Mouse (Mus musculus): ENCODE data around the gene Tex22.

The Tex22 gene

GRCm38 (mm10) chr12:113103846-113104451 is 29.6 kb downstream of the Tex22 start:
- DNase-seq, result no peak

GRCm38 (mm10) chr12:113106386-113106785 is 32.1 kb downstream of the Tex22 start:
- no peak for DNase-seq

DNA sequence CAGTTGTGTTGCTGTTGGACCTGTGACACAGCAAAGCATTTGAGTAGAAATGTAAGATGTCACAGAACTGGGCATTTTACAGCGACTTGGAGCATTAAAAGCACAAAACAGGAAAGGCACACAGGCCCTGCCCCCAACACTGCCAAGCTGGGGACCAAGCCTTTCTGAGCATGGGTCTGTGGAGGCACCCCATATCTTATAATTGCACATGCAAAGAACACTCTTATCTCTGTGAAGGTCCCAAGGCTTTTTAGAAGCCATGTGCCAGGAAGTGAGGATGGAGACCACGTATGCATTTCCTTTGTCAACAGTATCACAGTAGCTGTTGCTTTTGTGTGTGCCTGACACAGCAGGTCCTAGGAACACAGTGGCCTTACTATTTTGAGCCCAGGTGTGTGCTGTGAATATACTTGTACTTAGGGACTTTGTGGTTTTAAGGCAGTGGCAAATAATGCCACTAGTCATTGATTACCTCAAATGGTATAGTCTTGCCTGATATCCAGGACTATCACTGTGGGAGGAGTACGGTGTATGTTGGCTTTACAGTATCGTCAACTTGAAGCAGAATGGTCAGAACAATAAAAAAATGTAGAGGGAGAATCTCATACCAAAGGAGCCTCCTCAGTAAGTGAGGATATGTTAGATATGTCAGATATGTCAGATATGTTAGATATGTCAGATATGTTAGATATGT is 33.3 kb downstream of the Tex22 start:
- DNase-seq, result no peak

- DNase-seq, result no peak
These were observed 34.4 kb downstream of the Tex22 start for GRCm38 (mm10) chr12:113108528-113109283.

GRCm38 (mm10) chr12:113109801-113110200 is 35.5 kb downstream of the Tex22 start:
- DNase-seq, result no peak

DNA sequence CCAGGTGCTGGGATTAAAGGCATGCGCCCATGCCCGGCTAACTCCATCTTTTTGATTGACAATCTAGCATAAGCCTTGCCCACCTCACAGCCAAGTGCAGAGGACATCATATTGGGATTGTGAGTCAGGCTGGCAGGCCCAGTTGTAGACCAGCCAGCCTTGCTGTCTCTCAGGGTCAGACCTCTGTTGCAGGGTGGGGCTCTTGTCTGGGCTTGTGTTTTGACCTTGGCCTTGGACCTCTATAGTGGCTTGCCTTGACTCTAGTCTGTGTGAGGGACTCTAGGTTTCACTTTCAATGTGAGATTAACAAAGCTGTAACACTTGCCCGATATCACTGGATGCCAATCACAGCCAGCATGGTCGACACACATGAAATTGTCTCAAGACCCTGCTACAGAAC is 39.8 kb downstream of the Tex22 start:
- no peak for DNase-seq

DNA sequence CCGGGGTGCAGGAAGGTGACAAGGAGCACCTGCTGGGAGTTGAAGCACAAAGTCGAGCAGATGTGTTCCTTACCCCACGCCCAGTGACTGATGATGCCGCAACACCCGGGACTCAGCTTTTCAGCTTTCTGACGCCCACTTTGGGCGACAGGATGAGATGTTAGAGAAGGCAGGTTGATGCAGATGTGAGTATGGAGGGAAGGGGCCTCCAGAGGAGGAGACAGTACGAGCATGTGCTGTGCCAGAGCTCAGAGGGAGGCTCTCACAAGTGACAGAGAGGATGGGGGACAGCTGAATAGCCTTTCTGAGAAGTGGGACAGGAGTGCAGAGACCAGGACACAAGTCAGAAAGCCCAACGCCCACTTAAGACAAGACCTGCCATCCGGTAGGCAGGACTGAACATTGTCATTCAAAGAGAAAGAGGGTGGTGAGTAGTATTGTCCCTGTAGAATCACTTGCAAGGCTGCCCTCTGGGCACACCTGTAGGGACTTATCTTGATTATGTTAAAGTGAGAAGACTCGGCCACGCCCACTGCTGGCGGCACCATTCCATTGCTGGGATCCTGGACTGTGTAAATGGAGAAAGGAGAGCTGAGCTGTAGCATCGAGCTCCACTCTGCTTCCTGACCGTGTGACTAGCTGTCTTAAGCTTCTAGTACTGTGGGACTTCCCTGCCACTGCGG is 40.7 kb downstream of the Tex22 start:
- DNase-seq, result no peak

DNA sequence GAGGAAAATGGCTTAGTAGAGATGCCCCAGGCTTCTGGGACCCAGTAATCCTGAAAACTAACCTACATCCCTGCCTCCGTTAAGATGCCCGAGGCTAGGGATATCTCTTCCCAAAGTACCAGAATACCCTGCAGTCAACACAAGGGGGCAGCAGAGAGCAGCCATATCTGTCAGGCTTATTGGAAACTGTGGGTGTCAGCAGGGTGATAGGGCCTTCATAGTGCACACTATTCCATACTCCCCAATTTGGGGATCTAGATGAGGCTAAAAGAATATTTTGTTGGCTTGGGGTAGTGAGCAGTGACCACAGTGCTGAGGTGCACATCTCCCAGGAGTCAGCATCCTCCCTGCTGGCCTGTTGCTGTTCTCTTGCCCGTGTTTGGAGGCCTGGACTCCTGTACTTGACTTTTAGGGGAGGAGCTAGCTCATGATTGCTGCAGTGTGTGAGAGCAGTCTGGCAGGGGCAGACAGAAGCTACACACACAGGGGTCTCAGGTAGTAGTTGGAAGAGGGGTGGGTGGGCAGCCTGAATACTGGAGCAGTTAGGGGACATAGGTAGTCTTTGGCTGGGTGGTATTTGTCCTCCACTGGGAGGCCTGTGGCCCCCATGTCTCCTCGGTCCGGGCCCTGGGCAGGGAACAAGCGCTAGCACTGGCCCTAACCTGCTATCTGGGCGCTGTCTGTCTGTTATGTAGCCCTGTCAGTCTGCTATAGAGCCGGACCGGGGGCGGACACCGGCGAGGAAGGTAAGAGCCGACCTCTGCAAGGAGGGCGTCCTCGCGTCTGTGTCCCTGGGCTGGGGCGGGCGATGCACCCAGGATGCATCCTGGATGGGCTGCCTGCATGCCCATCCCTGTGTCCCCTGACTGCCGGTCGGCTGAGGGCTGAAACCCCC is 45.5 kb downstream of the Tex22 start:
- DNase-seq, result peak; percentile 74

DNA sequence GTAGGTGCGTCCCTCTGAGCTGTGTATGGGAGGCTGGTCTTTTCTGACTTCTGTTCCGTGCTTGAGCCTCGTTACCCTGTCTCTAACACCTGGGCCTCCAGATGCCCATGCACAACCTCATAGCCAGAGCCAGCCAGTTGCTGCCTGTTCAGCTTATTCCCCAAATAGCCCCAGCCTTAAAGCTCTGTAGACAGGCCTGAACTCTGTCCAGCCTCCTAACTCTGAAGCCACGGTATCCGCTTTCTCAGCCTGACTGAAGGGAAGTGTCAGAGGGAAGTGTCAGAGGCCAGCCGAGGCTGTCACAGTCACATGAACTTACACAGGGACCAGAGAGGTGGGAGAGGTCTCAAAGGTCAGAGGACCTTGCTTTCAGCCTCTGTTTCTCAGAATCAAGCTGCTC is 50.4 kb downstream of the Tex22 start:
- no peak for DNase-seq

DNA sequence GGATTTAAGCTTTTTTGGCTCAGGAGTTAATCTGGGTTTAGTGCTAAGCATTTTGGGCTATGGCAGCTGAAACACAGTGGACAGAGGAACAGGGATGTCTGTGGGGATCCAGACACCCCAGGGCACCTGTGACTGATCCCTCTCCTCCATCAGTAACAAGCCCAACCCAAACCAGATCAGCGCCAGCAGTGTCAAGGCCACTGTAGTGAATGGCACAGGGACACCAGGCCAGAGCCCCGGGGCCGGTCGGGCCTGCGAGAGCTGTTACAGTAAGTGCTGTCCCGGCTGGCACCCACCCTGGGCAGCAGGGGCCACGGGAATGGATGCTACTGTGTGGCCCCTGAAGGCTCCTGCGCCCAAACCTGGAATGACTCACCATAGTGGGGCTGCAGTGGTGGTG is 56.4 kb downstream of the Tex22 start:
- DNase-seq, result no peak

DNA sequence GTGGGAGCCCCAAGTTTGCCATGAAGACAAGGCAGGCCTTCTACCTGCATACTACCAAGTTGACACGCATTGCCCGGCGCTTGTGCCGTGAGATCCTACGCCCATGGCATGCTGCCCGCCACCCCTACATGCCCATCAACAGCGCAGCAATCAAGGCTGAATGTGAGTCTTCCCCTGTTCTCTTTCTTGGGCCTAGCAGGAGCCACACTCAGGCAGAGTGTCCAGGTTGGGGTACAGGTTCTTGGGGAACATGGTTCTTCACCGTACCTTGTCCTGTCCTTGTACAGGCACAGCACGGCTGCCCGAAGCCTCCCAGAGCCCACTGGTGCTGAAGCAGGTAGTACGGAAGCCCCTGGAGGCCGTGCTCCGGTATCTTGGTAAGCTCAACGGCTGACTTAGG is 57.3 kb downstream of the Tex22 start:
- no peak for DNase-seq

GRCm38 (mm10) chr12:113132567-113132966 is 58.3 kb downstream of the Tex22 start:
- no peak for DNase-seq

DNA sequence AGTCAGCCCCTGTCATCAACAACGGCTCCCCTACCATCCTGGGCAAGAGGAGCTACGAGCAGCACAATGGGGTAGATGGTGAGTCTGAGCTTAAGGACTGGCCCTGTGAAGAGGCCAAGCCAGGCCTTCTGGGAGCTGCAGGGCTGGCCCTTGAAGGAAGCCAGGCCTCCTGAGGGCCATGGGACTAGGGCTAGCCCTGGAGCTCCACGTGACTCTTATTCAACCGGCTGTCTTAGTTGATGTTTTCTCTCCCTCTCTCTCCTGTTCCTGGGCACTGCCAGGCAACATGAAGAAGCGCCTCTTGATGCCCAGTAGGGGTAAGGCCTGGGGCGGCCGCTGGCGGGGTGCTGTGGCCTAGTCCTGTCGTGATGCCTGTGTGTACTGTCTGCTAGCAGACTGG is 59.0 kb downstream of the Tex22 start:
- no peak for DNase-seq

- DNase-seq, result no peak
These were observed 59.6 kb downstream of the Tex22 start for GRCm38 (mm10) chr12:113133861-113134403.

DNA sequence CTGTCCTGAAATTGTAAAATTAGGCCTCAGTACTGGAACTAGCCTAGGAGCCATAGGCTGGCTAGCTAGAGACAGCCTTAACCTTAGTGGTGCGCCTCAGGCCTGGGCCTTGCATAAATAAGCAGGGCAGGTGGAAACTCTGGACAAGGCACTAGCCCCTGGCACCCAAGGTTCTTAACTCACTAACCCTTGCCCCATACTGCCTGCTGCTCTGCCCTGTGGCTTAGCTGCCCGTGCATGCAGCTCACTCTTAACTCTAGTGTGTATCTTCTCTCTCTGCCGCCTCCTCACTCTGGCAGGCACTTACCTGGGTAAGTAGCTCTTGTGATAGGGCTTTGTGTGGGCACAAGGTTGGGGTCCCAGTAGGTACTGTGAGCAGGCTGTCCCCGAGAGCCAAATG is 60.2 kb downstream of the Tex22 start:
- no peak for DNase-seq

GRCm38 (mm10) chr12:113135401-113135800 is 61.1 kb downstream of the Tex22 start:
- DNase-seq, result no peak

DNA sequence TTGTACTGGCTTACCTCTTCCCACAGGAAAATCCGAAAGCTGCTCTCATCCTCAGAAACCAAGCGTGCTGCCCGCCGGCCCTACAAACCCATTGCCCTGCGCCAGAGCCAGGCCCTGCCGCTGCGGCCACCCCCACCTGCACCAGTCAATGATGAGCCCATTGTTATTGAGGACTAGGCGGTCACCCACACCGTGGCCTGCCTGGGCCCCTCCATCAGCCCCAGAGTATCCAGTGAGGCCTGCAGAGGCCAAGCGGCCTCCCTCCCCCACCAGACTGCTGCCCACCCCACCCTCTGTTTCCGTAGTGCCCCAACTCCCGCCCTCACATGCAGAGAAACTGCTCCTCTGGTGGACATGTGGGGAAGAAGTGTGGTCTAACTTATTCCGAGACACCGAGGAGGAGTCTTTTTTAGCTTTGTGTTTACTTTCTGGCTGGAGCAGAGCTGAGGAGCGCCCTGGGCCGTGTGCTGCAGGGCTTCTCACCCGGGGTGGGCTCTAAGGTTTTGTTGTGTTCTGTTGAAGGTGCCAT is 62.3 kb downstream of the Tex22 start:
- no peak for DNase-seq

- no peak for DNase-seq
These were observed 63.2 kb downstream of the Tex22 start for GRCm38 (mm10) chr12:113137260-113138213.

GRCm38 (mm10) chr12:113138291-113138690 is 64.0 kb downstream of the Tex22 start:
- DNase-seq, result no peak
